Comparison of ENCODE assay signal across 8 mouse cellular contexts in genomic region chr7:126922624-126923060, GRCm38 (mm10). TPM values are rescaled to one million over a fixed set of nuclear protein-coding genes. Genes with fewer than 3 reads are reported as not detected.
DNase-seq lines count a peak whose midpoint lies in the region; ATAC-seq and TF ChIP-seq lines count a peak whose summit lies in the region.

Gene Tmem219, minus strand, starts transcription at chr7:126922917.

- no peak for TF ChIP-seq POLR2A in thymus, adult 2 months (IDR thresholded peaks at IDR 0.05; ENCODE audit: control insufficient read depth, extremely low read depth, insufficient read depth, low read length, poor library complexity)

- no peaks in the 10 kb centered on the region for H3K9me3 ChIP-seq in heart, postnatal 0 days (replicated peaks; ENCODE audit: control insufficient read depth, low read length)
- H3K9me3 ChIP-seq in lung, embryonic 16.5 days (ENCODE audit: control insufficient read depth, low read length) = no peaks in the 10 kb centered on the region

- no peak within 1 kb of the TSS for H3K4me2 ChIP-seq in heart, postnatal 0 days (ENCODE audit: low read depth, low read length)
- no peak within 1 kb of the TSS for H3K4me2 ChIP-seq in lung, embryonic 16.5 days (ENCODE audit: low read depth, low read length)

- peaks cover 2% of the 10 kb centered on the region; the same call in 1 of the 2 replicates for H3K4me1 ChIP-seq in thymus, adult 2 months (replicated peaks; ENCODE audit: control insufficient read depth, insufficient read depth, low read length)
- no peaks in the 10 kb centered on the region for H3K4me1 ChIP-seq in heart, postnatal 0 days (ENCODE audit: control insufficient read depth, insufficient read depth)
- no peaks in the 10 kb centered on the region for H3K4me1 ChIP-seq in lung, embryonic 16.5 days (replicated peaks; ENCODE audit: control insufficient read depth, insufficient read depth, low read length)

- ATAC-seq in heart, postnatal 0 days (ENCODE audit: insufficient read depth, low read depth) = peak; percentile 65
- ATAC-seq in lung, embryonic 16.5 days (ENCODE audit: low read depth) = peak; percentile 38; the same call in 1 of the 2 replicates

- H3K36me3 ChIP-seq in thymus, adult 2 months (ENCODE audit: control insufficient read depth, insufficient read depth, low read length) = no peaks in the 10 kb centered on the region
- H3K36me3 ChIP-seq in heart, postnatal 0 days (replicated peaks; ENCODE audit: control insufficient read depth, insufficient read depth, low read length) = no peaks in the 10 kb centered on the region
- no peaks in the 10 kb centered on the region for H3K36me3 ChIP-seq in lung, embryonic 16.5 days (ENCODE audit: control insufficient read depth, insufficient read depth, low read length)

- H3K27me3 ChIP-seq in thymus, adult 2 months (ENCODE audit: control insufficient read depth, insufficient read depth, low read length) = no peaks in the 10 kb centered on the region
- no peaks in the 10 kb centered on the region for H3K27me3 ChIP-seq in heart, postnatal 0 days (ENCODE audit: control insufficient read depth, insufficient read depth, low read length)
- no peaks in the 10 kb centered on the region for H3K27me3 ChIP-seq in lung, embryonic 16.5 days (ENCODE audit: control insufficient read depth, insufficient read depth, low read depth, low read length)

- no peak for TF ChIP-seq EP300 in heart, postnatal 0 days (IDR thresholded peaks at IDR 0.05; ENCODE audit: low read depth)

- H3K27ac ChIP-seq in thymus, adult 2 months (ENCODE audit: control insufficient read depth, insufficient read depth, low read length) = no peak within 1 kb of the TSS
- peak within 1 kb of the TSS; percentile 34 for H3K27ac ChIP-seq in heart, postnatal 0 days (ENCODE audit: low read depth)
- H3K27ac ChIP-seq in lung, embryonic 16.5 days (ENCODE audit: low read length) = no peak within 1 kb of the TSS

- no peak within 1 kb of the TSS for H3K9ac ChIP-seq in heart, postnatal 0 days (replicated peaks; ENCODE audit: low read depth, low read length)
- no peak within 1 kb of the TSS for H3K9ac ChIP-seq in lung, embryonic 16.5 days (ENCODE audit: low read length)

- H3K4me3 ChIP-seq in thymus, adult 2 months (ENCODE audit: control insufficient read depth, insufficient read depth, low read length) = no peak within 1 kb of the TSS
- no peak within 1 kb of the TSS for H3K4me3 ChIP-seq in heart, postnatal 0 days (ENCODE audit: low read depth, low read length)
- no peak within 1 kb of the TSS for H3K4me3 ChIP-seq in lung, embryonic 16.5 days (ENCODE audit: low read length)

- WGBS in thymus, adult 2 months = 88% methylated on average over 5 of the region's 5 CpGs
- WGBS in heart, postnatal 0 days = 35% methylated on average over 5 of the region's 5 CpGs
- 36% methylated on average over 5 of the region's 5 CpGs for WGBS in lung, embryonic 16.5 days

- no peak for DNase-seq in thymus, adult 2 months
- DNase-seq in thymus, postnatal 4 days = no peak
- peak; percentile 54 for DNase-seq in fibroblast of lung, adult 2 months (ENCODE audit: low read depth)
- DNase-seq in heart, postnatal 0 days (ENCODE audit: low spot score) = peak; percentile 54
- peak; percentile 91 to 94 for DNase-seq in kidney, postnatal 25 days
- DNase-seq in ovary, postnatal 36 days (ENCODE audit: low spot score) = peak; percentile 63
- no peak for DNase-seq in right cerebral cortex, adult 2 months (ENCODE audit: low spot score in 2 of 2)

- TF ChIP-seq CTCF in thymus, adult 2 months (IDR thresholded peaks at IDR 0.05; ENCODE audit: borderline replicate concordance, control insufficient read depth, extremely low read depth, insufficient read depth, low read length, poor library complexity) = no peak
- no peak for TF ChIP-seq CTCF in heart, postnatal 0 days (IDR thresholded peaks at IDR 0.05; ENCODE audit: low read depth)

RNA-seq across cellular contexts. Expression of gene Tmem219, which starts in this region (rescaled TPM):
- polyA plus RNA-seq in thymus, adult 2 months (2012; rRNA removed) = 87.7 and 94.7 TPM in 2 replicates
- 19.9 and 30.0 TPM in 2 replicates for total RNA-seq in heart, postnatal 0 days (2014; rRNA removed; ENCODE audit: low replicate concordance)
- 19.9 and 20.5 TPM in 2 replicates for polyA plus RNA-seq in heart, postnatal 0 days (2015; fragmentation: Nextera tagmentation; extraction: Ambion mirVana)
- 28.4 and 30.8 TPM in 2 replicates for polyA plus RNA-seq in lung, embryonic 16.5 days (2015; fragmentation: Nextera tagmentation; extraction: Ambion mirVana)

Comparison
In these comparisons a context has a peak if more than half of its experiments do, and no peak if none do; other contexts are left out.
1. DNase-seq: peak in fibroblast of lung, adult 2 months (single experiment), heart, postnatal 0 days (single experiment), kidney, postnatal 25 days (2 of 2) and ovary, postnatal 36 days (single experiment); none in thymus, adult 2 months (single experiment), thymus, postnatal 4 days (single experiment) and right cerebral cortex, adult 2 months (0 of 2).